Mouse (Mus musculus) CH12.LX (cell line): ENCODE results near the gene Lgr6.

Experiments used
- CTCF ChIP-seq, 2 experiments: IDR thresholded peaks in 1 of 2; conservative IDR thresholded peaks in 1 of 2; 2 replicates each; pipeline ENCODE4 v1.5.1; 2011 to 2012; ENCODE audit warnings: low read depth in 2 of 2, low read length in 2 of 2, improper control_type of control experiment in 1 of 2, inconsistent platforms in 1 of 2, mild to moderate bottlenecking in 1 of 2, moderate library complexity in 1 of 2
- POLR2A ChIP-seq: IDR thresholded peaks from 2 replicates; pipeline ENCODE4 v1.6.1; 2011; ENCODE audit warnings: low read depth, mild to moderate bottlenecking, improper control_type of control experiment, low read length

- TF ChIP-seq CTCF (conservative IDR thresholded peaks at IDR 0.05 in 1 of 2, IDR thresholded peaks at IDR 0.05 in 1 of 2; ENCODE audit: low read depth in 2 of 2, low read length in 2 of 2) (no peak), POLR2A (no peak)
Measured at GRCm38 (mm10) chr1:134987962-134988341, 117.1 kb downstream of the Lgr6 start.
